Mouse (Mus musculus): ENCODE measurements at regions not wholly inside any gene's neighbourhood (a gene's known extent, or its start where the extent isn't known, plus 50 kb on each side); places are given as distances from the start of the nearest gene placed in this dataset.
A peak's percentile ranks its signal among the peaks of the same experiment; 100 is the strongest.

DNA sequence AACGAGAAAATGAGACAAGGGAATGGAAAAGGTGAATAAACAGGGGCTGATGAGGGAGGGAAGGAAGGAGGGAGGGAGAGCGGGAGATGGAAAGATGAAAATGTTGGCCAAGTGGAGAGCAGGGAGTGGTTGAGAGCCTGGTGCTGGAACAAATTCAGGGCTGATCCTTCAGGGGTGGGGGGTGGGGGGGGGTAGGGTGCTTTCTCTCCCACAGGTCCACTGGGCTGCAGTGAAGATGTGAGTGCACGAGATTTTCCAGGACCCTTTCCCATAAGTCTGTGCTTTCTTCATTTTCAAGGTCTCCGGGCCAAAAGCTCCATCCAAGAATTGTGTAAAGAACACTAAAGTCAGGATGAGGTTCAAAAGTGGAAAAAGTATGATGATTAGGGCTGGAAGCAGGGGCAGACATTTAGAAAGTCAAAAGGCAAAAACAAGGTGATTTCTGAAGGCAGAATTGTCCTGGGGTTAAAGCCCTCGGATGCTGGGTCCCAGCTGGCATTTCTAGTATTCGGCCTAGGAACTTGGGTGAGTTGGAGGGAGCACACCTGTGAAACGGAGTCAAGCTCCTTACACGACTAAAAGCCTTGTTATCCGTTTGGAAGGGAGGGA lies 74.5 kb upstream of the Boc start:
- no peaks in the 10 kb centered on the region for H3K36me3 ChIP-seq (ENCODE audit: control insufficient read depth, insufficient read depth, low read length)
- no peak overlapping the region for H3K4me3 ChIP-seq (ENCODE audit: low read depth, low read length)
- DNase-seq (ENCODE audit: low spot score), result no peak
- WGBS, result 60% methylated on average over 9 of the region's 9 CpGs
- no peak overlapping the region for H3K4me2 ChIP-seq (ENCODE audit: low read depth)
- H3K9me3 ChIP-seq (ENCODE audit: control insufficient read depth, low read length), result no peaks in the 10 kb centered on the region
- H3K27ac ChIP-seq (ENCODE audit: low read depth, low read length), result no peak overlapping the region
- ATAC-seq (ENCODE audit: insufficient read depth, low FRiP score, low TSS enrichment), result no peak
- peaks cover 32% of the 10 kb centered on the region for H3K4me1 ChIP-seq (ENCODE audit: control insufficient read depth, insufficient read depth, low read length)
- no peak overlapping the region for H3K9ac ChIP-seq (ENCODE audit: low read length)
- no peaks in the 10 kb centered on the region for H3K27me3 ChIP-seq (ENCODE audit: control insufficient read depth, insufficient read depth, low read length)

- DNase-seq (ENCODE audit: low spot score) (peak; percentile 25), ATAC-seq (ENCODE audit: insufficient read depth, low FRiP score, low TSS enrichment) (no peak)
- H3K4me2 ChIP-seq (ENCODE audit: low read depth), result no peak overlapping the region
- H3K27me3 ChIP-seq (ENCODE audit: control insufficient read depth, insufficient read depth, low read length), result no peaks in the 10 kb centered on the region
- H3K4me1 ChIP-seq (ENCODE audit: control insufficient read depth, insufficient read depth, low read length), result peaks cover 32% of the 10 kb centered on the region
- 27% methylated on average over 9 of the region's 9 CpGs for WGBS
- peak overlapping the region; percentile 42; the same call in 1 of the 2 replicates for H3K27ac ChIP-seq (ENCODE audit: low read depth, low read length)
- no peaks in the 10 kb centered on the region for H3K9me3 ChIP-seq (ENCODE audit: control insufficient read depth, low read length)
- no peak overlapping the region for H3K4me3 ChIP-seq (ENCODE audit: low read depth, low read length)
- no peak overlapping the region for H3K9ac ChIP-seq (ENCODE audit: low read length)
- no peaks in the 10 kb centered on the region for H3K36me3 ChIP-seq (ENCODE audit: control insufficient read depth, insufficient read depth, low read length)
Observed at GRCm38 (mm10) chr16:44632330-44633058, 73.8 kb upstream of the Boc start.

- Histone ChIP-seq H3K9me3 (ENCODE audit: control insufficient read depth, low read length) (no peaks in the 10 kb centered on the region), H3K9ac (ENCODE audit: low read length) (no peak overlapping the region), H3K4me3 (ENCODE audit: low read depth, low read length) (no peak overlapping the region), H3K27me3 (ENCODE audit: control insufficient read depth, insufficient read depth, low read length) (no peaks in the 10 kb centered on the region), H3K27ac (ENCODE audit: low read depth, low read length) (peak overlapping the region; percentile 42; the same call in 1 of the 2 replicates), H3K4me2 (ENCODE audit: low read depth) (no peak overlapping the region), H3K4me1 (ENCODE audit: control insufficient read depth, insufficient read depth, low read length) (peaks cover 32% of the 10 kb centered on the region), H3K36me3 (ENCODE audit: control insufficient read depth, insufficient read depth, low read length) (no peaks in the 10 kb centered on the region)
- DNase-seq (ENCODE audit: low spot score), result no peak
- ATAC-seq (ENCODE audit: insufficient read depth, low FRiP score, low TSS enrichment), result no peak
- 70% methylated on average over 4 of the region's 4 CpGs for WGBS
Observed at GRCm38 (mm10) chr16:44631357-44632053, 72.8 kb upstream of the Boc start.

DNA sequence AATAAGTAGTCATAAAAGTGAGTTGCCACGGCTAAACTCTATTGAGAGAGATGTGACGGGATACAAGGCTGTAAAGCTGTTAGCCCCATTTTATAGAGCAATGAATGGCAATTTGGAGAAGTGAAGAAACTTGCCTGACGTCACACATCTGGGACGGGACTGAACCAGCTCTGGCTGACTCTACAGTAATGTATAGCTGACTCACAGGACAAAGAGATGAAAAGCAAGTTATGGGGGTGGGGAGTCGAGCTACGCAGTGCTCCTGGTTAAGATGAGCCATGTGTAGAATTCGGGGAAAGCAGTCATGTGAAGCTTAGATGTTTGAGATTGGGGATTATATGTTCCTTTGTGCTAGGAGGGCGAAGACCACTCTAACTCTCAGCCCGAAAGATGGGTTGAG lies 72.2 kb upstream of the Boc start:
- no peak overlapping the region for H3K4me3 ChIP-seq (ENCODE audit: low read depth, low read length)
- no peak overlapping the region for H3K4me2 ChIP-seq (ENCODE audit: low read depth)
- H3K27ac ChIP-seq (ENCODE audit: low read depth, low read length), result 0 out of 2 replicates have a peak overlapping the region, but pooled peaks have one; percentile 23
- H3K9me3 ChIP-seq (ENCODE audit: control insufficient read depth, low read length), result no peaks in the 10 kb centered on the region
- DNase-seq (ENCODE audit: low spot score) (no peak), ATAC-seq (ENCODE audit: insufficient read depth, low FRiP score, low TSS enrichment) (no peak)
- H3K9ac ChIP-seq (ENCODE audit: low read length), result no peak overlapping the region
- 43% methylated on average over 9 of the region's 9 CpGs for WGBS
- no peaks in the 10 kb centered on the region for H3K36me3 ChIP-seq (ENCODE audit: control insufficient read depth, insufficient read depth, low read length)
- H3K4me1 ChIP-seq (ENCODE audit: control insufficient read depth, insufficient read depth, low read length), result peaks cover 32% of the 10 kb centered on the region
- no peaks in the 10 kb centered on the region for H3K27me3 ChIP-seq (ENCODE audit: control insufficient read depth, insufficient read depth, low read length)

- Histone ChIP-seq H3K36me3 (ENCODE audit: control insufficient read depth, insufficient read depth, low read length) (no peaks in the 10 kb centered on the region), H3K27ac (ENCODE audit: low read depth, low read length) (no peak overlapping the region), H3K9ac (ENCODE audit: low read length) (no peak overlapping the region), H3K27me3 (ENCODE audit: control insufficient read depth, insufficient read depth, low read length) (no peaks in the 10 kb centered on the region), H3K9me3 (ENCODE audit: control insufficient read depth, low read length) (no peaks in the 10 kb centered on the region), H3K4me2 (ENCODE audit: low read depth) (no peak overlapping the region), H3K4me1 (ENCODE audit: control insufficient read depth, insufficient read depth, low read length) (peaks cover 32% of the 10 kb centered on the region), H3K4me3 (ENCODE audit: low read depth, low read length) (no peak overlapping the region)
- 37% methylated on average over 9 of the region's 9 CpGs for WGBS
- DNase-seq (ENCODE audit: low spot score), result no peak
- ATAC-seq (ENCODE audit: insufficient read depth, low FRiP score, low TSS enrichment), result 0 out of 2 replicates have a peak, but pooled peaks have one; percentile 9
Observed at GRCm38 (mm10) chr16:44630426-44630825, 71.7 kb upstream of the Boc start.

DNA sequence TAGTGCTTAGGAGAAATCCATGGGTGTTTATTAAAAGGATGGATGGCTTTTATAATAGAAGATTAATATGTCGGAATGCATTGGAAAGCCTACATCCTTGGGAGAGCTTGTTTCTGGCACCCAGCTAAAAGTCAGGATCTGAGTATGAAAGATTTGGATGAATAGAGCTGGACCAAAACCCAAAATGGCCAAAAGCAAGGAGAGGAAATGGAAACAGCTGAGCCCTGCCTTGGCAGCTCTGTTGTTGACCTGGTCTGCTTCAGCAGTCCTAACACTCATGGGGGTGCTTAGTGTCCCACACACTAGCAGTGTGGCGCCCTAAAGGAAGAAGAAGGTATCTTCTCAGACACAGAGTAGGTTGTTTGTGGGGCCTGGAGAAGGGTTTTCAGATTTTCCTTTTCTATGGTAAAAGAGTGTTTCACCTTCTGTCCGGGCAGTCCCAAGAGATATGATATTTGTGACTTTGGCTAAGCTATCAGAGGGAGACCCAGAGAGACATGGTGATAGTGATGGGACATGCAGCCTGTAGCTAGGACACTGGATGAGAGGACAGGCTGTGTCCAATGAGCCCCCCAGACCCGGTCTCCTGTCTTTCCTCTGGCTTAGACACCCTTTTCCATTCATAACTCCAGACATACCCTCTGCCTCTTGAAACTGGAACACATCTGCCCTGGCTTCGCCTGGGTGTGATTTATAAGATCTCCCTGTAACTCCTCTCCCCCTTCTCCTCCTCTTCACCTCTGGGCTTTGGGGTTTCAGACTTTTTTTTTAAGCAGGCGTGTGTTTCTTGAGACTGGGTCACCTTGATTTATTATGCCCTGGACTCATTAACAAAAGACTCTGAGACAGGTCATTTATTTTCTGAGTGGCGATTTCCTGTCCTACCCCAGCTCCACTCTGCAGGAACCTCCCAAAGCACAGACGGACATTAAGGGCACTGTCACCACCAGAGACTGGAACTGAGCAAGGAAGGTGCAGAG lies 70.9 kb upstream of the Boc start:
- Histone ChIP-seq H3K9ac (ENCODE audit: low read length) (no peak overlapping the region), H3K4me3 (ENCODE audit: low read depth, low read length) (no peak overlapping the region), H3K27ac (ENCODE audit: low read depth, low read length) (peak overlapping the region; percentile 41; the same call in 1 of the 2 replicates), H3K9me3 (ENCODE audit: control insufficient read depth, low read length) (no peaks in the 10 kb centered on the region), H3K4me1 (ENCODE audit: control insufficient read depth, insufficient read depth, low read length) (peaks cover 32% of the 10 kb centered on the region), H3K36me3 (ENCODE audit: control insufficient read depth, insufficient read depth, low read length) (no peaks in the 10 kb centered on the region), H3K4me2 (ENCODE audit: low read depth) (no peak overlapping the region), H3K27me3 (ENCODE audit: control insufficient read depth, insufficient read depth, low read length) (no peaks in the 10 kb centered on the region)
- peak; percentile 32 for DNase-seq (ENCODE audit: low spot score)
- 35% methylated on average over 8 of the region's 8 CpGs for WGBS
- ATAC-seq (ENCODE audit: insufficient read depth, low FRiP score, low TSS enrichment), result peak; percentile 77

GRCm38 (mm10) chr16:44625871-44626293 lies 67.2 kb upstream of the Boc start:
- no peaks in the 10 kb centered on the region for H3K36me3 ChIP-seq (ENCODE audit: control insufficient read depth, insufficient read depth, low read length)
- DNase-seq (ENCODE audit: low spot score) (no peak), ATAC-seq (ENCODE audit: insufficient read depth, low FRiP score, low TSS enrichment) (no peak)
- no peak overlapping the region for H3K27ac ChIP-seq (ENCODE audit: low read depth, low read length)
- no peaks in the 10 kb centered on the region for H3K9me3 ChIP-seq (ENCODE audit: control insufficient read depth, low read length)
- WGBS, result 75% methylated on average over 3 of the region's 3 CpGs
- H3K4me3 ChIP-seq (ENCODE audit: low read depth, low read length), result no peak overlapping the region
- no peaks in the 10 kb centered on the region for H3K27me3 ChIP-seq (ENCODE audit: control insufficient read depth, insufficient read depth, low read length)
- no peak overlapping the region for H3K4me2 ChIP-seq (ENCODE audit: low read depth)
- peaks cover 16% of the 10 kb centered on the region for H3K4me1 ChIP-seq (ENCODE audit: control insufficient read depth, insufficient read depth, low read length)
- no peak overlapping the region for H3K9ac ChIP-seq (ENCODE audit: low read length)

- Histone ChIP-seq H3K9me3 (ENCODE audit: control insufficient read depth, low read length) (no peaks in the 10 kb centered on the region), H3K4me2 (ENCODE audit: low read depth) (no peak overlapping the region), H3K4me1 (ENCODE audit: control insufficient read depth, insufficient read depth, low read length) (peaks cover 10% of the 10 kb centered on the region), H3K27ac (ENCODE audit: low read depth, low read length) (no peak overlapping the region), H3K4me3 (ENCODE audit: low read depth, low read length) (no peak overlapping the region), H3K27me3 (ENCODE audit: control insufficient read depth, insufficient read depth, low read length) (no peaks in the 10 kb centered on the region), H3K36me3 (ENCODE audit: control insufficient read depth, insufficient read depth, low read length) (no peaks in the 10 kb centered on the region), H3K9ac (ENCODE audit: low read length) (no peak overlapping the region)
- WGBS, result 67% methylated on average over 6 of the region's 6 CpGs
- ATAC-seq (ENCODE audit: insufficient read depth, low FRiP score, low TSS enrichment) (no peak), DNase-seq (ENCODE audit: low spot score) (no peak)
Observed at GRCm38 (mm10) chr16:44625108-44625616, 66.5 kb upstream of the Boc start.

All from neural tube, embryonic 11.5 days (tissue).